Mouse (Mus musculus): ENCODE measurements at regions not wholly inside any gene's neighbourhood (a gene's known extent, or its start where the extent isn't known, plus 50 kb on each side); places are given as distances from the start of the nearest gene placed in this dataset.

GRCm38 (mm10) chr4:19766701-19767100 lies 161.4 kb downstream of the Gm12353 start:
- DNase-seq (ENCODE audit: low read depth, low spot score), result peak; percentile 16

Measured in WW6 (cell line).